Mouse (Mus musculus) left cerebral cortex, postnatal 10 days (tissue): ENCODE data around the gene Slc17a3. TPM values are rescaled to one million over a fixed set of nuclear protein-coding genes. Genes with fewer than 3 reads are reported as not detected.

Experiments used
- DNase-seq, 2 experiments: peaks; one replicate each; pipeline ENCODE4 v3.0.0; 2021 to 2022; ENCODE audit warnings: low spot score in 2 of 2, mixed read lengths in 1 of 2; ENCODE audit errors: extremely low spot score in 1 of 2
- intact Hi-C: fragments of 180-260 bp; cut with DNase I; formaldehyde crosslinking; loops from one replicate; pipeline ENCODE4 v1.15.1; 2025
- total RNA-seq, 2 experiments: library from RNA; stranded (reverse); gene quantifications; 2 replicates each; pipeline ENCODE4 v1.2.3; 2021

Gene Slc17a3
- total RNA-seq, 2 experiments from 2014 or later: 0.19 to 0.28 TPM

DNA sequence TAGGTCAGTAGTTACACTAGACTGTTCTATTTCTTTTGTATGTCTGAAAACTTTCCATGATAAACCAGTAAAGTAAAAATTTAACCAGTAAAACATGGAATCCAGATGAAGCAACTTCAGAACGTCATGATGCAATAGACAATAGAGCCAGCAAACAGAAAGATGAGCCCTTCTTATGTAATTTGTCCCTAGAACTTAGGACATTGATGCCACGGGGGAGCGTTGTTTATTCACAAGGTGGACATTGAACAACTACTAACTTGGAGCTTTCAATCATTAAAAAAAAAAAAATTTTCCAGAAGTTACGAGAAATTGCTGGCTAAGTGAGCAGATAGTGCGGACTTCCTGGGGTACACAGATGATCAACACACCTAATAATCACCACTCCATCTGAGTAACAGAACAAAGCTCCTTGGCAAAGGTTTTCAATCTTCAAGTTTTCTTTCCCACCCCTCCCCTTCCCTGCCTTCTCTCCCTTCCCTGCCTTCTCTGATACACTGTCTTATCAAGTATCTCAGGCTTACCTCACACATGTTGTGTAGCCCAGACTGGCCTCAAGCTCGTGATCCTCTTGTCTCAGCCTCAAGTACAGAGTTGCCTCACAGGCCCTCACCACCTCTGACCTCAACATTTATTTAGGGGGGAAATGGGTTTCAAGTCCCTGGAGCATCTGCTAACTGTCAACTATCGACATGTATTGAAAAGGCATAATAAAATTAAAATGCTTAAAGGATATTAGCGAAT, 29.7 kb downstream of the Slc17a3 start:
- intact Hi-C loops: no loop called here
- DNase-seq: no peak

DNA sequence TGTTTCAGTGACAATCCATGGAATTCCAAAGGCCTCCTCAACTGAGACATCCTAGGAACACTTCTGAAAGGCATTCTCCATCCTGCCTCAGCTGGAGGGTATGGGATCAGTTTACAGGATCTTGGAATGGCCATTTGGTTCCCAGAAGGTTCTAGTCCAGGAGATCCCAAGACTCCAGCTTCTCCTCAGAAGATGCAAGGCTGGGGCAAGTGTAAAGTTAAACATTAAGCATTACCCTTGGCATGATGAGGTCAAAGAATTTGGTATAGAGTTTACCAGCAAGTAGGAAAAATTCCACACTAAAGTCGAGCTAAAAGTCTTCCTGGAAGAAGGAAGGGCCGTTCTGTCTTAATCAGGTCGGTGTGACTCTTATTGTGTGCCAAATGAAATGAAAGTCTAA, 30.8 kb downstream of the Slc17a3 start:
- intact Hi-C loops: no loop called here
- no peak for DNase-seq

GRCm38 (mm10) chr13:23873141-23873540, 33.9 kb downstream of the Slc17a3 start:
- intact Hi-C loops: no loop called here

DNA sequence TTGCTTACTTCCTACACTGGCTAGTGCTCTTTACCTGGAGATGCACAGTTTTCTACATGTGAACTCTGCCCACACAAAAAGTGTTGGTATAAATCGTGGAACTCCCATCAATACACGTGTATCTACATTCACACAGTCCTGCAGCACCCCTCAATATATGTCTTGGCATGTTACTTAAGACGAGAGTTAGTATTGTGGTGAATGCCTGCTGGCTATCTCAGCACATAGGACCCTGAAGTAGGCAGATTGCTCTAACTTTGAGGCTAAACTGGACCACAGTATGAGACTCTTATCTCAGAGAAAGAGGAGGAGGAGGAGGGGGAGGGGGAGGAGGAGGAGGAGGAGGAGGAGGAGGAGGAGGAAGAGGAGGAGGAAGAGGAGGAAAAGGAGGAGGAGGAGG, 39.9 kb downstream of the Slc17a3 start:
- intact Hi-C loops: no loop called here
- no peak for DNase-seq

More at GRCm38 (mm10) chr13:23873141-23873540, 33.9 kb downstream of the Slc17a3 start:
- no peak for DNase-seq

DNA sequence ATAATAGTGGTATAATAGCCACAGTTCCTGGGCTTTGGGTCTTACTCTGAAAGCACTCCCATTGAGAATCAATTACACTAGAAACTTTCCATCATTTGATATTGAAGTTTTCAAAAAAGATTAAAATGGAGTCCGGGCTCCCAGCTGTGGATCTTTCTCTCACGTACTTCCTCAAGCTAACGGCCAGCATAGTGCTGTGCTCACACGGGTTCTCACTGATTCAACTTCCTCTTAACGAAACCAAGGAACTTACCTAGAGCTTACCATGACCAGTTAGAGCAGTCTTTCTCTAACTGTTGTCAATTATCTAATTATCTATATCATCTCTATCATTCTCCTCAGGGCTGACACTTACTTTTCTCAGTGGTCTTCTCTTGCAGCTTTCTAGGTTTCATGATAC, 40.4 kb downstream of the Slc17a3 start:
- no peak for DNase-seq
- intact Hi-C loops: no loop called here

GRCm38 (mm10) chr13:23885540-23885939, 46.3 kb downstream of the Slc17a3 start:
- no peak for DNase-seq

GRCm38 (mm10) chr13:23887026-23887725, 47.9 kb downstream of the Slc17a3 start:
- intact Hi-C loops: no loop called here
- DNase-seq: no peak

More at GRCm38 (mm10) chr13:23885540-23885939, 46.3 kb downstream of the Slc17a3 start:
- intact Hi-C loops: no loop called here

DNA sequence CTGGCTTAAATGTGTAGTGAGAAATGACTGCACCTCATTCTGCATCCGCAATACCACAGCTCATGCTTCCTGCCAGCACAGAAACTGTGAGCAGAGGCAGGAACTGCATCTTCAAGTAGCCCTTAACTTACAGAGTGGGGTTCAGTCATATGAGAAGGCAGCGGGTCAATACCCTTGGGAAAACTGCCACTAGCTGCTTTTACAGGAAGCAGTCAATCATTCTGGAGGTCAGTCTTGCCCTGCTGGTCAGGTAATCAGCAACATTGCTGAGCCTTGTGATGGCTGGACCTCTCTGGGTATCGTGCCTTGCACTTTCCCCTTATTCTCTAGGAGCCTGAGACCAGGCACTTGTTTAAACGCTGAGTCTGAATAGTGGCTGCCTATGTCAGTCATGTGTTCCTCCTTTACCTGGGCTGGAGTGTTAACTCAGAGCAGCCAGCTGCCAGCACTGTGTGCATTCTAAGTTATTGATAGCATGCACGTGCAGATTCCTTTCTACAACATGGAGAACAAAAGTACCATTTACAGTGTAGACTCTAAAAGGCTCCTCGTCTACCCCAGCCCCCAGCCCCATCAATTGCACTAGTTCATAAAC, 49.9 kb downstream of the Slc17a3 start:
- intact Hi-C loops: no loop called here
- DNase-seq: no peak

GRCm38 (mm10) chr13:23892592-23893268, 53.5 kb downstream of the Slc17a3 start:
- intact Hi-C loops: no loop called here
- no peak for DNase-seq

DNA sequence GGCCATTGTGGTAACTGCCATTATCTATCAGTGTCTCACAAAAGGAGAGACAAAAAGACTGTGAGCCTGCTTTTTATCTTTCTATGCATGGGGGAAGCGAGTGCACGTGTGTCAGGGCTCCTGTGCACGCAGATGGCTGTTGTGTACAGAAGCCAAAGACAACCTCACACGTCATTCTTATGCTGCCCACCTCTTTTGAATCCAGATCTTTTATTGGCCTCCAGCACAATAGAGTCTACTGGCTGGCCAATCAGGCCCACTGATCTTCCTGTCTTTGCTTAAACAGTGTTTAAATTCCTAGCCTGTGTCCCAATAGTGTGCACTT, 54.0 kb downstream of the Slc17a3 start:
- intact Hi-C loops: no loop called here
- DNase-seq: no peak

DNA sequence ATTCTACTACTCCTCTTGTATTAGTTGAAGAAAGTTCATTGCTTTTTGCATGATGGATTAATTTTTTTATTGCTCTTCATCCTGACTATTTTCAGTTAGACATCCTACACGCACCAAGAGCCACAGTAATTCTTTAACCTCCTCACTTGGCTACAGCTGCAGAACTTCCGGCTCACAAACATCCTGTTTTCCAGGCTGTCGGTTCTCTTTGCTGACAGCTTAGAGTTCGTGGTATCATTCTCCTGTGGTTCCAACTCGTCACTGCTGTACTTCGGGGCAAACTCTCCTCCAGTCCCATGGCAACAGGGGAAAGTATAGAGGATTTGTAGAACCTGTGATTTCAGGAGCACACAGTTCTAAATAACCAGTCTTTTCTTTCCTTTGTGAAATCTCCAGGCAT, 59.0 kb downstream of the Slc17a3 start:
- intact Hi-C loops: no loop called here
- DNase-seq: no peak

GRCm38 (mm10) chr13:23906906-23907305, 67.7 kb downstream of the Slc17a3 start:
- intact Hi-C loops: no loop called here
- no peak for DNase-seq

DNA sequence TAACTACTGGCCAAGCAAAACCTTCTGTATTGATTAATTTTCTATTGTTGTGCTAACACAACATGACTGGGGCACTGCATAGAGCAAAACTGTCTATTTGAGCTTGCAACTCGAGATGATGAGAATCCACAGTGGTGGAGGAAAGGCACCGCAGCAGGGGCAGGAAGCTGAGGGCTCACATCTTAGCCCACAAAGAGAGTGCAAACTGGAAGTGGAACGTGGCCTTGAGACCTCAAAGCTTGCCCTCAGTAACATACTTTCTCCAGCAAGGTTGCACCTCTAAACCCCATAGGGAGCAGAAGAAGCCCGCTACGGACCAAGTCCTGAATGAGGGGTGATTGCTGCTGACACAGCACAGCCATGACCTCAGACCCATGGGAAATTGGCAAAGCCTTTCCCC, 70.9 kb downstream of the Slc17a3 start:
- intact Hi-C loops: no loop called here
- DNase-seq: no peak

Other genes with a start within 250 kb of the Slc17a3 start
- gene Hist1h2be, start 218.3 kb upstream of the Slc17a3 start, total RNA-seq: 1 to 10 TPM; 6.8 to 7.2 TPM
- 10 to 100 TPM; 62.5 to 68.0 TPM for gene Hist1h1e, start 216.9 kb upstream of the Slc17a3 start, total RNA-seq
- gene Hist1h2ac, start 155.5 kb upstream of the Slc17a3 start, total RNA-seq: 1 to 10 TPM; 2.4 to 2.9 TPM
- gene Hist1h2bc, start 155.2 kb upstream of the Slc17a3 start, total RNA-seq: 10 to 100 TPM; 17.4 to 21.2 TPM
- not detected for gene Hist1h1t, start 143.6 kb upstream of the Slc17a3 start, total RNA-seq
- gene Hist1h4c, start 141.0 kb upstream of the Slc17a3 start, total RNA-seq: 100 to 1,000 TPM in 1 of 2 experiments, 10 to 100 TPM in 1; 94.0 to 104 TPM
- 1 to 10 TPM; 2.0 to 2.5 TPM for gene Hfe, start 128.6 kb upstream of the Slc17a3 start, total RNA-seq
- 10 to 100 TPM; 75.9 to 81.0 TPM for gene Hist1h1c, start 100.6 kb upstream of the Slc17a3 start, total RNA-seq
- 10 to 100 TPM; 13.2 to 15.0 TPM for gene Hist1h3c, start 93.8 kb upstream of the Slc17a3 start, total RNA-seq
- gene Hist1h2bb, start 92.7 kb upstream of the Slc17a3 start, total RNA-seq: 10 to 100 TPM; 25.4 to 26.6 TPM
- gene Hist1h2ab, start 88.3 kb upstream of the Slc17a3 start, total RNA-seq: 10 to 100 TPM; 43.9 to 44.2 TPM
- gene Hist1h3b, start 87.2 kb upstream of the Slc17a3 start, total RNA-seq: 10 to 100 TPM; 37.4 to 47.0 TPM
- 10 to 100 TPM; 79.7 to 80.1 TPM for gene Hist1h4b, start 82.4 kb upstream of the Slc17a3 start, total RNA-seq
- gene Hist1h4a, start 78.2 kb upstream of the Slc17a3 start, total RNA-seq: 10 to 100 TPM; 77.4 to 83.3 TPM
- gene Hist1h3a, start 77.0 kb upstream of the Slc17a3 start, total RNA-seq: 10 to 100 TPM; 53.3 to 58.4 TPM
- 10 to 100 TPM; 32.9 to 36.8 TPM for gene Hist1h1a, start 75.8 kb upstream of the Slc17a3 start, total RNA-seq
- under 1 TPM; 0.36 to 0.54 TPM for gene Trim38, start 69.5 kb upstream of the Slc17a3 start, total RNA-seq
- gene Slc17a2, start 32.4 kb upstream of the Slc17a3 start, total RNA-seq: not detected
- not detected for gene Slc17a1, start 28.3 kb downstream of the Slc17a3 start, total RNA-seq
- gene Slc17a4, start 75.6 kb downstream of the Slc17a3 start, total RNA-seq: not detected
- not detected for gene Hist1h2ba, start 94.7 kb downstream of the Slc17a3 start, total RNA-seq
- gene Hist1h2aa, start 95.0 kb downstream of the Slc17a3 start, total RNA-seq: not detected
- gene Scgn, start 151.8 kb downstream of the Slc17a3 start, total RNA-seq: under 1 TPM; 0.64 to 0.83 TPM